26 mouse cellular contexts compared by ENCODE assay signal in genomic region chr13:56922976-56923375, GRCm38 (mm10). TPM values are rescaled to one million over a fixed set of nuclear protein-coding genes. Genes with fewer than 3 reads are reported as not detected.
DNase-seq lines count a peak whose midpoint lies in the region; ATAC-seq and TF ChIP-seq lines count a peak whose summit lies in the region.
"Had no signal": no experiment of that assay in that cellular context is flagged by ENCODE, and none has a peak within 500 bp of the region (broad histone marks: within the 10 kb centered on the region; RNA-seq: fewer than 3 reads in every experiment).

No protein-coding gene starts in this region.

- no peak overlapping the region for H3K9ac ChIP-seq in limb, embryonic 14.5 days (ENCODE audit: low read depth, low read length, severe bottlenecking)
- no peak overlapping the region for H3K9ac ChIP-seq in lung, embryonic 16.5 days (ENCODE audit: low read length)
- H3K9ac ChIP-seq: embryonic facial prominence, embryonic 12.5 days; forebrain, embryonic 13.5 days had no signal

- H3K27ac ChIP-seq in limb, embryonic 14.5 days (replicated peaks; ENCODE audit: low read depth, low read length) = no peak overlapping the region
- no peak overlapping the region for H3K27ac ChIP-seq in limb, embryonic 10.5 days
- H3K27ac ChIP-seq in lung, embryonic 16.5 days (ENCODE audit: low read length) = no peak overlapping the region
- H3K27ac ChIP-seq: embryonic facial prominence, embryonic 10.5 days; embryonic facial prominence, embryonic 12.5 days; forebrain, embryonic 13.5 days had no signal

- no peak overlapping the region for H3K4me3 ChIP-seq in limb, embryonic 14.5 days (replicated peaks; ENCODE audit: low read length)
- H3K4me3 ChIP-seq in limb, embryonic 10.5 days = no peak overlapping the region
- no peak overlapping the region for H3K4me3 ChIP-seq in lung, embryonic 16.5 days (ENCODE audit: low read length)
- H3K4me3 ChIP-seq in lung, adult 2 months (replicated peaks; ENCODE audit: extremely low read depth, low read depth, low read length) = no peak overlapping the region
- H3K4me3 ChIP-seq: embryonic facial prominence, embryonic 10.5 days; embryonic facial prominence, embryonic 12.5 days; forebrain, embryonic 13.5 days had no signal

- H3K36me3 ChIP-seq in limb, embryonic 14.5 days (ENCODE audit: control insufficient read depth, insufficient read depth, low read length) = no peaks in the 10 kb centered on the region
- H3K36me3 ChIP-seq in limb, embryonic 10.5 days = no peaks in the 10 kb centered on the region
- H3K36me3 ChIP-seq in lung, embryonic 16.5 days (ENCODE audit: control insufficient read depth, insufficient read depth, low read length) = no peaks in the 10 kb centered on the region
- H3K36me3 ChIP-seq: embryonic facial prominence, embryonic 10.5 days; embryonic facial prominence, embryonic 12.5 days; G1E had no signal

- TF ChIP-seq CTCF in lung, adult 2 months (IDR thresholded peaks at IDR 0.05; ENCODE audit: insufficient read depth, low read length) = no peak

- 65% methylated on average over 2 of the region's 2 CpGs for WGBS in limb, embryonic 14.5 days
- WGBS in limb, embryonic 10.5 days = 87% methylated on average over 2 of the region's 2 CpGs
- 70% methylated on average over 2 of the region's 2 CpGs for WGBS in lung, embryonic 16.5 days
- 57% methylated on average over 2 of the region's 2 CpGs for WGBS in lung, adult 2 months

- TF ChIP-seq POLR2A in limb, embryonic 14.5 days (IDR thresholded peaks at IDR 0.05; ENCODE audit: borderline replicate concordance, extremely low read depth, insufficient read depth, insufficient read length) = no peak
- TF ChIP-seq POLR2A in lung, adult 2 months (IDR thresholded peaks at IDR 0.05; ENCODE audit: borderline replicate concordance, extremely low read depth, low read depth, low read length) = no peak

- no peak for ATAC-seq in limb, embryonic 14.5 days (ENCODE audit: low FRiP score, low read depth)
- peak; percentile 56; the same call in 1 of the 2 replicates for ATAC-seq in lung, embryonic 16.5 days (ENCODE audit: low read depth)
- ATAC-seq in megakaryocyte, adult 5-6 weeks (ENCODE audit: poor library complexity, severe bottlenecking) = no peak
- ATAC-seq: activated CD4-positive, CD25-positive, alpha-beta regulatory T cell, adult 4 months; CD4-positive, CD25-positive, alpha-beta regulatory T cell, adult 4 months; forebrain, embryonic 13.5 days; Patski had no signal

- H3K9me3 ChIP-seq in limb, embryonic 14.5 days (ENCODE audit: control insufficient read depth, low read length) = no peaks in the 10 kb centered on the region
- no peaks in the 10 kb centered on the region for H3K9me3 ChIP-seq in limb, embryonic 10.5 days (replicated peaks)
- no peaks in the 10 kb centered on the region for H3K9me3 ChIP-seq in lung, embryonic 16.5 days (ENCODE audit: control insufficient read depth, low read length)
- H3K9me3 ChIP-seq: embryonic facial prominence, embryonic 10.5 days; embryonic facial prominence, embryonic 12.5 days; forebrain, embryonic 13.5 days had no signal

- H3K4me2 ChIP-seq in limb, embryonic 14.5 days (replicated peaks; ENCODE audit: low read depth, low read length, severe bottlenecking) = no peak overlapping the region
- no peak overlapping the region for H3K4me2 ChIP-seq in lung, embryonic 16.5 days (ENCODE audit: low read depth, low read length)
- H3K4me2 ChIP-seq: embryonic facial prominence, embryonic 12.5 days; forebrain, embryonic 13.5 days had no signal

- H3K4me1 ChIP-seq in limb, embryonic 14.5 days (ENCODE audit: control insufficient read depth, insufficient read depth, low read length) = no peaks in the 10 kb centered on the region
- no peaks in the 10 kb centered on the region for H3K4me1 ChIP-seq in limb, embryonic 10.5 days
- H3K4me1 ChIP-seq in lung, embryonic 16.5 days (replicated peaks; ENCODE audit: control insufficient read depth, insufficient read depth, low read length) = no peaks in the 10 kb centered on the region
- no peaks in the 10 kb centered on the region for H3K4me1 ChIP-seq in lung, adult 2 months (ENCODE audit: control insufficient read depth, insufficient read depth, low read length)
- H3K4me1 ChIP-seq: embryonic facial prominence, embryonic 10.5 days; embryonic facial prominence, embryonic 12.5 days had no signal

- DNase-seq in limb, embryonic 14.5 days (ENCODE audit: low spot score) = peak; percentile 15
- no peak for DNase-seq in limb, embryonic 10.5 days (ENCODE audit: low spot score)
- no peak for DNase-seq in lung, adult 2 months
- peak; percentile 2 for DNase-seq in lung, postnatal 14 days
- DNase-seq in lung, postnatal 36 days = peak; percentile 54
- no peak for DNase-seq in thymus, postnatal 25 days
- DNase-seq: adrenal gland, adult 8-10 months; adrenal gland, postnatal 14 days; adrenal gland, postnatal 36 days; B cell, adult 2 months; cerebellum, adult 11-12 months; cerebellum, adult 2 months; cerebellum, adult 9-10 months; cerebellum, postnatal 10 days; cerebellum, postnatal 25 days had no signal

- H3K27me3 ChIP-seq in limb, embryonic 14.5 days (ENCODE audit: control insufficient read depth, insufficient read depth, low read length) = no peaks in the 10 kb centered on the region
- H3K27me3 ChIP-seq in limb, embryonic 10.5 days (ENCODE audit: low read depth, poor library complexity, severe bottlenecking) = no peaks in the 10 kb centered on the region
- no peaks in the 10 kb centered on the region for H3K27me3 ChIP-seq in lung, embryonic 16.5 days (ENCODE audit: control insufficient read depth, insufficient read depth, low read depth, low read length)
- H3K27me3 ChIP-seq: CH12.LX; embryonic facial prominence, embryonic 12.5 days; forebrain, embryonic 13.5 days had no signal

RNA-seq across cellular contexts. Expression of gene Trpc7, which starts 27.2 kb away (rescaled TPM):
- polyA plus RNA-seq in limb, embryonic 14.5 days (2012; rRNA removed) = 0.05 and 0.09 TPM in 2 replicates
- polyA plus RNA-seq in limb, embryonic 14.5 days (2014; fragmentation: Nextera tagmentation; extraction: Ambion mirVana) = 0.08 TPM in 2 replicates
- polyA plus RNA-seq in limb, embryonic 10.5 days (2016; fragmentation: Nextera tagmentation; extraction: Ambion mirVana) = not detected in 2 replicates
- not detected in 2 replicates for polyA plus RNA-seq in lung, embryonic 16.5 days (2015; fragmentation: Nextera tagmentation; extraction: Ambion mirVana)
- not detected in 2 replicates for polyA plus RNA-seq in lung, adult 2 months (2012; rRNA removed)
- not detected in 2 replicates for total RNA-seq in megakaryocyte, adult 5-6 weeks (2015)
- total RNA-seq in megakaryocyte, adult 5-6 weeks (2017) = not detected in 2 replicates
- total RNA-seq: CH12.LX had no signal
- polyA plus RNA-seq: CD4-positive, CD25-positive, alpha-beta regulatory T cell, adult 4 months; embryonic facial prominence, embryonic 10.5 days; forebrain, embryonic 11.5 days; G1E; Patski had no signal

Comparison
In these comparisons a context has a peak if more than half of its experiments do, and no peak if none do; other contexts are left out.
1. DNase-seq: peak in limb, embryonic 14.5 days (single experiment), lung, postnatal 14 days (single experiment) and lung, postnatal 36 days (single experiment); none in limb, embryonic 10.5 days (single experiment), lung, adult 2 months (single experiment) and thymus, postnatal 25 days (single experiment).